Mouse (Mus musculus) adrenal gland, adult 2 months (tissue): ENCODE data around the gene Med12. TPM values are rescaled to one million over a fixed set of nuclear protein-coding genes. Genes with fewer than 3 reads are reported as not detected.

ENCODE experiments used
- polyA plus RNA-seq: library from polyadenylated mRNA; depleted of rRNA; stranded (reverse); fragments of >200 nt; gene quantifications from 2 replicates; pipeline ENCODE4 v1.2.3, GENCODE M21; 2012; rRNA removed
- total RNA-seq, 2 experiments: library from RNA; stranded (reverse); gene quantifications; 2 replicates each; pipeline ENCODE4 v1.2.3; 2021

The Med12 gene
- total and polyA plus RNA-seq, 3 experiments, result 30.2 to 157 (median 36.4) TPM

Other genes starting within 250 kb of the Med12 start
- gene Tex11, start 214.4 kb upstream of the Med12 start, total RNA-seq, result under 1 TPM; 0.10 to 0.12 TPM
- gene Tex11, start 214.4 kb upstream of the Med12 start, polyA plus RNA-seq, result not detected in 2 replicates
- under 1 TPM; 0.55 to 0.95 TPM for gene Slc7a3, start 188.0 kb upstream of the Med12 start, total RNA-seq
- gene Slc7a3, start 188.0 kb upstream of the Med12 start, polyA plus RNA-seq, result 1.0 and 1.8 TPM in 2 replicates
- 10 to 100 TPM; 58.8 to 58.9 TPM for gene Snx12, start 51.5 kb upstream of the Med12 start, total RNA-seq
- gene Snx12, start 51.5 kb upstream of the Med12 start, polyA plus RNA-seq, result 18.0 and 18.3 TPM in 2 replicates
- gene Foxo4, start 19.5 kb upstream of the Med12 start, total RNA-seq, result 10 to 100 TPM; 25.6 to 32.9 TPM
- 39.0 and 42.5 TPM in 2 replicates for gene Foxo4, start 19.5 kb upstream of the Med12 start, polyA plus RNA-seq
- gene Gm614, start 10.0 kb upstream of the Med12 start, total RNA-seq, result not detected
- gene Gm614, start 10.0 kb upstream of the Med12 start, polyA plus RNA-seq, result not detected in 2 replicates
- 1 to 10 TPM; 5.9 to 8.4 TPM for gene Il2rg, start 5.8 kb upstream of the Med12 start, total RNA-seq
- 3.7 TPM in 2 replicates for gene Il2rg, start 5.8 kb upstream of the Med12 start, polyA plus RNA-seq
- not detected for gene Gm20489, start 5.0 kb upstream of the Med12 start, total RNA-seq
- gene Gm20489, start 5.0 kb upstream of the Med12 start, polyA plus RNA-seq, result not detected in 2 replicates
- 10 to 100 TPM in 1 of 2 experiments, 1 to 10 TPM in 1; 5.2 to 28.2 TPM for gene Nlgn3, start 25.1 kb downstream of the Med12 start, total RNA-seq
- 2.8 and 3.9 TPM in 2 replicates for gene Nlgn3, start 25.1 kb downstream of the Med12 start, polyA plus RNA-seq
- gene Gjb1, start 102.3 kb downstream of the Med12 start, total RNA-seq, result 1 to 10 TPM in 1 of 2 experiments, not detected in 1; 2.7 TPM
- gene Gjb1, start 102.3 kb downstream of the Med12 start, polyA plus RNA-seq, result 0.11 and 0.84 TPM in 2 replicates
- 10 to 100 TPM; 60.1 to 60.8 TPM for gene Zmym3, start 146.8 kb downstream of the Med12 start, total RNA-seq
- gene Zmym3, start 146.8 kb downstream of the Med12 start, polyA plus RNA-seq, result 56.8 and 65.1 TPM in 2 replicates
- gene Nono, start 155.3 kb downstream of the Med12 start, total RNA-seq, result 100 to 1,000 TPM; 208 to 263 TPM
- gene Nono, start 155.3 kb downstream of the Med12 start, polyA plus RNA-seq, result 31.1 and 46.6 TPM in 2 replicates
- under 1 TPM; 0.43 to 0.73 TPM for gene Itgb1bp2, start 175.1 kb downstream of the Med12 start, total RNA-seq
- 0.10 TPM in 1 of 2 replicates, not detected in the other for gene Itgb1bp2, start 175.1 kb downstream of the Med12 start, polyA plus RNA-seq